Mouse (Mus musculus) hindbrain, embryonic 16.5 days (tissue): ENCODE results near the gene Esyt2. TPM values are rescaled to one million over a fixed set of nuclear protein-coding genes. Genes with fewer than 3 reads are reported as not detected.

ENCODE experiments used
- ATAC-seq: fragments of 200-750 bp; cut with Nextera tagmentation; 2 replicates; pipeline ENCODE4 v1.8.0; 2017; ENCODE audit warnings: moderate TSS enrichment, moderate library complexity
- H3K27ac ChIP-seq: fragments of 300-500 bp; sonication (generic); 2 replicates; pipeline ENCODE4 v1.5.1; 2014; ENCODE audit warnings: low read depth, mild to moderate bottlenecking, control low read depth, low read length, moderate library complexity
- H3K27me3 ChIP-seq: fragments of 300-500 bp; sonication (generic); replicated peaks from 2 replicates; pipeline ENCODE4 v1.6.1; 2014; ENCODE audit warnings: low read length; ENCODE audit not compliant: control insufficient read depth, insufficient read depth
- H3K36me3 ChIP-seq: fragments of 300-500 bp; sonication (generic); 2 replicates; pipeline ENCODE4 v1.6.1; 2014; ENCODE audit warnings: mild to moderate bottlenecking, low read length, moderate library complexity, mixed read lengths; ENCODE audit not compliant: control insufficient read depth, insufficient read depth
- H3K4me1 ChIP-seq: fragments of 300-500 bp; sonication (generic); 2 replicates; pipeline ENCODE4 v1.6.1; 2014; ENCODE audit warnings: low read depth, low read length; ENCODE audit not compliant: control insufficient read depth, insufficient read depth
- H3K4me2 ChIP-seq: fragments of 300-500 bp; sonication (generic); 2 replicates; pipeline ENCODE4 v1.6.1; 2014; ENCODE audit warnings: mild to moderate bottlenecking, low read length, control low read depth, moderate library complexity
- H3K4me3 ChIP-seq: fragments of 300-500 bp; sonication (generic); 2 replicates; pipeline ENCODE4 v1.5.1; 2014; ENCODE audit warnings: mild to moderate bottlenecking, low read length, control low read depth, moderate library complexity
- H3K9ac ChIP-seq: fragments of 300-500 bp; sonication (generic); 2 replicates; pipeline ENCODE4 v1.6.1; 2014; ENCODE audit warnings: low read depth, mild to moderate bottlenecking, control low read depth, low read length, moderate library complexity
- H3K9me3 ChIP-seq: fragments of 300-500 bp; sonication (generic); 2 replicates; pipeline ENCODE4 v1.6.1; 2014; ENCODE audit warnings: mild to moderate bottlenecking, low read length, moderate library complexity; ENCODE audit not compliant: control insufficient read depth
- WGBS: fragments of 180-500 bp; shearing (Covaris S2); extraction: QIAGEN DNeasy Blood & Tissue Kit; methylation state at CpG from one replicate; pipeline ENCODE4 v1.1.7; 2014; 5-methylcytosine and 5-hydroxymethylcytosine counted together
- polyA plus RNA-seq: library from polyadenylated mRNA; unstranded; fragments of >200 nt; fragmentation: Nextera tagmentation; extraction: Ambion mirVana; gene quantifications from 2 replicates; pipeline ENCODE4 v1.2.1, GENCODE M21; 2015

Gene Esyt2
- polyA plus RNA-seq, 1 experiment from 2014 or later: 10.3 TPM

DNA sequence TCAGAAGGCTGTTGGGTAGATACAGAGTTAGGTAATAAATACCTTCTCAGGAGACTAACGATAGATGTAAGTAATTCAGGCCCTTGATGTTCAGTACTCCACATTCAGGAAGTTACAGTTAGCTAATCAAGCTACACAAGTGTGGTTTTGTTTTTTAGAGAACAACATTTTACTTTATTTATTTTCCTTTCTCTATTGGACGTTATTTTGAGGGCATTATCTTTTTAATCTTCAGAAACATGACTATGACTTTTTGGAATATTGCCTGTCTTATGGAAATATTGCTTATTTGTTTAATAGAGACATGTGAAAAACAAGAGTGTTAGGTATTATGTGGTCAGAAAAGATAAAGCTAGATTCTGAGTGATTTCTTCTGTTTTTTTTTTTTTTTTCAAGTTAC is 12.2 kb downstream of the Esyt2 start:
- no peak overlapping the region for H3K9ac ChIP-seq
- no peaks in the 10 kb centered on the region for H3K36me3 ChIP-seq
- H3K4me2 ChIP-seq: no peak overlapping the region
- H3K4me1 ChIP-seq: no peaks in the 10 kb centered on the region
- H3K27me3 ChIP-seq: no peaks in the 10 kb centered on the region
- WGBS: 84% methylated on average over 2 of the region's 2 CpGs
- H3K27ac ChIP-seq: no peak overlapping the region
- no peaks in the 10 kb centered on the region for H3K9me3 ChIP-seq
- no peak overlapping the region for H3K4me3 ChIP-seq
- no peak for ATAC-seq

DNA sequence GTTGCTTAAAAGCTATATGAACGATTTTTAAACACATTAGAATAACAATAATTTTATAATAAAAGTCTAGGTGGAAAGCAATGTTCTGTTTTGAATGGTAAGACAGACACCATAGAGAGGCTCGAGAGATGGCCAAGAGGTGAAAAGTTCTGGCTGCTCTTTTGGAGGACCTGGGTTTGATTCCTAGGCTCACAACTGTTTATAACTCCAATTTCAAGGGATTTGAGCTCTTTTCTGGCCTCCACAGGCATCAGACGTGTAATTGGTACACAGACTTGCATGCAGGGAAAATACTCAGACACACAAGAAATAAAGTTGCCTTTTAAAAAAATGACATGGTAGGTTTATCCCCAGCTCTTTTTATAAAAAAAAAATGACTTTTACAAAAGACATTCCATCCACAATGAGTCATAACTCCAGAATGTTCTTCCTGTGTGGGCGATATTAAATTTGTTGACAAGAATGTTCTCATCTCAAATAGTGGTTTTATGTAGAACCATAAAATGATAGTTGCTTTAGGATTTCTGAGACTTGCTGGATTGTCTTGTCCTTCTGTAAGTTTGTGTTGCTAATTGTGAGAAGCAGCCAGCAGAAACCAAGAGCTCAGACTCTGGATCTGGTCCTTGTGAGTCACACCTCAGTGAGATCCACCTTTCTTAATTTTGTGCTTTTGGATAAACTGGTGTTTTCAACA is 12.8 kb downstream of the Esyt2 start:
- Histone ChIP-seq H3K36me3 (no peaks in the 10 kb centered on the region), H3K9ac (no peak overlapping the region), H3K27me3 (no peaks in the 10 kb centered on the region), H3K9me3 (no peaks in the 10 kb centered on the region), H3K4me2 (no peak overlapping the region), H3K4me3 (no peak overlapping the region), H3K27ac (no peak overlapping the region), H3K4me1 (no peaks in the 10 kb centered on the region)
- 85% methylated on average over 4 of the region's 4 CpGs for WGBS
- no peak for ATAC-seq

- H3K36me3 ChIP-seq: no peaks in the 10 kb centered on the region
- no peak for ATAC-seq
- H3K27ac ChIP-seq: no peak overlapping the region
- H3K9me3 ChIP-seq: no peaks in the 10 kb centered on the region
- H3K27me3 ChIP-seq: no peaks in the 10 kb centered on the region
- no peak overlapping the region for H3K4me3 ChIP-seq
- no peak overlapping the region for H3K9ac ChIP-seq
- no peaks in the 10 kb centered on the region for H3K4me1 ChIP-seq
- H3K4me2 ChIP-seq: no peak overlapping the region
- 98% methylated on average over 2 of the region's 2 CpGs for WGBS
These were observed 18.9 kb downstream of the Esyt2 start for GRCm38 (mm10) chr12:116299906-116300305.

DNA sequence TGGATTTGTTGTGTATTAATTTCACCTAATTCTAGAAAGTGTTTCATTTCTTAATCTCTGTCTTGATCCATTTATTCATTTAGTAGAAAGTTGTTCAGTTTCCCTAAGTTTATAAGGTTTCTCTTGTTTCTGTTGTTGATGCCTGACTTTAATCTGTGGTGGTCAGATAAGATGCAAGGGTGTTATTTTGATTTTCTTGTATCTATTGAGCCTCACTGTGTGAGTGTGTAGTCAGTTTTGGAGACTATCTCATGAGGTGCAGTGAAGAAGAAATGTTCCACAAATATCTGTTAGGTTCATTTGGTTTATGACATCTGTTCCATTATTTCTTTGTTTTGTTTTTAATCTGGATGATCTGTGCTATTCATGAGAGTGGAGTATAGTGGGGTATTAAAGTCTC is 21.2 kb downstream of the Esyt2 start:
- Histone ChIP-seq H3K27ac (no peak overlapping the region), H3K4me3 (no peak overlapping the region), H3K4me1 (no peaks in the 10 kb centered on the region), H3K4me2 (no peak overlapping the region), H3K27me3 (no peaks in the 10 kb centered on the region), H3K9ac (no peak overlapping the region), H3K9me3 (no peaks in the 10 kb centered on the region), H3K36me3 (no peaks in the 10 kb centered on the region)
- no peak for ATAC-seq

- H3K4me2 ChIP-seq: no peak overlapping the region
- H3K36me3 ChIP-seq: no peaks in the 10 kb centered on the region
- no peaks in the 10 kb centered on the region for H3K27me3 ChIP-seq
- H3K9ac ChIP-seq: no peak overlapping the region
- H3K4me1 ChIP-seq: no peaks in the 10 kb centered on the region
- 79% methylated on average over 1 of the region's 1 CpGs for WGBS
- ATAC-seq: no peak
- no peaks in the 10 kb centered on the region for H3K9me3 ChIP-seq
- H3K27ac ChIP-seq: no peak overlapping the region
- no peak overlapping the region for H3K4me3 ChIP-seq
These were observed 25.0 kb downstream of the Esyt2 start for GRCm38 (mm10) chr12:116306042-116306441.

GRCm38 (mm10) chr12:116307870-116308269 is 26.9 kb downstream of the Esyt2 start:
- WGBS: 87% methylated on average over 3 of the region's 3 CpGs
- no peaks in the 10 kb centered on the region for H3K27me3 ChIP-seq

DNA sequence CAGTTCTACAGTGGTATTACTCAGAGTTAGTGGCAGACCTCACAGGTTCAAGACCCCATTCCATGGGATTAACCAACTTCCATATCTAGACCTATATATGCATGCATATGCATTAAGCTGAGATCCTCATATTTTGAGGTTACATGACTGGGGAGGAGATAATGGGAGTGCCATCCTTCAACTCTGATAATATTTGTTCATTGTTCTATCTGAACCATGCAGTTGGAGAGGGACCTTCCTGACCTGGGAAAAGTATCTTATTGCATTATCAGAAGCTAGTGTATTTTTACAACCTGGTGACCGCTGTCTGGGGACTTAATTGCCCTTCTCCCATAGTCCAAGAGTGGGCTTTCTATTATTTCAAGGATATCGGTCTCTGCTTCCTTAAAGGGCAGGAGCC is 27.6 kb downstream of the Esyt2 start:
- no peaks in the 10 kb centered on the region for H3K9me3 ChIP-seq
- no peak overlapping the region for H3K27ac ChIP-seq
- H3K4me3 ChIP-seq: no peak overlapping the region
- H3K27me3 ChIP-seq: no peaks in the 10 kb centered on the region
- H3K4me2 ChIP-seq: no peak overlapping the region
- 92% methylated on average over 2 of the region's 2 CpGs for WGBS
- no peak overlapping the region for H3K9ac ChIP-seq
- ATAC-seq: no peak
- H3K36me3 ChIP-seq: no peaks in the 10 kb centered on the region
- H3K4me1 ChIP-seq: no peaks in the 10 kb centered on the region

More at GRCm38 (mm10) chr12:116307870-116308269, 26.9 kb downstream of the Esyt2 start:
- Histone ChIP-seq H3K9ac (no peak overlapping the region), H3K27ac (no peak overlapping the region), H3K4me3 (no peak overlapping the region), H3K9me3 (no peaks in the 10 kb centered on the region), H3K4me2 (no peak overlapping the region), H3K4me1 (no peaks in the 10 kb centered on the region), H3K36me3 (no peaks in the 10 kb centered on the region)
- no peak for ATAC-seq

- no peaks in the 10 kb centered on the region for H3K4me1 ChIP-seq
- 88% methylated on average over 1 of the region's 1 CpGs for WGBS
These were observed 32.8 kb downstream of the Esyt2 start for GRCm38 (mm10) chr12:116313816-116314215.

GRCm38 (mm10) chr12:116315498-116315897 is 34.5 kb downstream of the Esyt2 start:
- Histone ChIP-seq H3K9me3 (no peaks in the 10 kb centered on the region), H3K4me3 (no peak overlapping the region), H3K36me3 (no peaks in the 10 kb centered on the region), H3K4me1 (no peaks in the 10 kb centered on the region), H3K9ac (no peak overlapping the region), H3K4me2 (no peak overlapping the region), H3K27me3 (no peaks in the 10 kb centered on the region), H3K27ac (no peak overlapping the region)
- no peak for ATAC-seq
- 87% methylated on average over 3 of the region's 3 CpGs for WGBS

More at GRCm38 (mm10) chr12:116313816-116314215, 32.8 kb downstream of the Esyt2 start:
- Histone ChIP-seq H3K27ac (no peak overlapping the region), H3K9ac (no peak overlapping the region), H3K9me3 (no peaks in the 10 kb centered on the region), H3K4me3 (no peak overlapping the region), H3K27me3 (no peaks in the 10 kb centered on the region), H3K4me2 (no peak overlapping the region), H3K36me3 (no peaks in the 10 kb centered on the region)
- ATAC-seq: no peak
